Mouse (Mus musculus) ES-Bruce4 (cell line): Measurements from ENCODE around the gene Nt5c1a.

Experiments
- CTCF ChIP-seq: IDR thresholded peaks from one replicate; pipeline ENCODE4 v1.8.1; 2011; ENCODE audit warnings: low read depth, low read length
- EP300 ChIP-seq: IDR thresholded peaks from 2 replicates; pipeline ENCODE4 v1.6.1; 2011; ENCODE audit warnings: low read depth, low read length; ENCODE audit not compliant: insufficient read depth
- POLR2A ChIP-seq: IDR thresholded peaks from one replicate; pipeline ENCODE4 v1.8.1; 2011; ENCODE audit warnings: low read length; ENCODE audit not compliant: insufficient read depth

DNA sequence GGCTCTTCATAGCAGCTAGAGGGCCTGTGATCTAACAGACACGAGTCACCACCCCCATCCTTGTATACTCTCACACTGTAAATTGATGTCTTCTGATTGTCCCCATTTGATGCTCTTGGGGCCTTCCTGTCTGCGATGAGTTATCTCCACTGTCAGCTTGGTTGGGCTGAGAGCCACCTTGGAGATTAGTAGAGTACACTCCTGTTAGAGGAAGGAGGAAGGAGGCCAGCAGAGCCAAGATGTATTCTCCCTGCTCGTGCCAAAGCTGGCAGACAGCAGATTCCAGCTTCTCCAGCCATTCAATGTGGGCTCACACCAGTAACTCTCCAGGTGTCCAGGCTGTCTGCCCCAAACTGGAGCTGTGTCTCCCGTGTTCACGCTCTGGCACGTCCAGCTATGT is 40.7 kb upstream of the Nt5c1a start:
- TF ChIP-seq CTCF (no peak), POLR2A (no peak), EP300 (no peak)
